Mouse (Mus musculus) monocyte, adult 5-6 weeks (primary cell): ENCODE results near the gene Ammecr1. TPM values are rescaled to one million over a fixed set of nuclear protein-coding genes. Genes with fewer than 3 reads are reported as not detected.

Experiments
- total RNA-seq: library from RNA; stranded (forward); fragments of 200-1000, 200-491, 200-594 nt; gene quantifications from 3 replicates; pipeline ENCODE4 v1.2.3, GENCODE M21; 2017

Ammecr1 gene
- total RNA-seq, 1 experiment from 2014 or later, result 3.1 TPM

Other genes starting within 250 kb of the Ammecr1 start
- gene Rtl9, start 132.9 kb upstream of the Ammecr1 start, total RNA-seq, result 0.86 TPM in 1 of 3 replicates, not detected in the others